Mouse (Mus musculus) B cell, adult 2 months (primary cell): ENCODE measurements around the gene Gm3285.
A peak's percentile ranks its signal among the peaks of the same experiment; 100 is the strongest.

Source experiments
- DNase-seq, 2 experiments: peaks; one replicate each; pipeline ENCODE4 v3.0.0; 2022

Gene Gm3285

GRCm38 (mm10) chr10:77900903-77901818, 39.4 kb downstream of the Gm3285 start:
- no peak for DNase-seq

GRCm38 (mm10) chr10:77901871-77902210, 40.1 kb downstream of the Gm3285 start:
- no peak for DNase-seq

GRCm38 (mm10) chr10:77902211-77902893, 40.6 kb downstream of the Gm3285 start, which contains the start of gene Lrrc3:
TSS of gene Lrrc3 (minus strand) at chr10:77902536.
- peak; percentile 49 for DNase-seq

GRCm38 (mm10) chr10:77902894-77903715, 41.3 kb downstream of the Gm3285 start:
- DNase-seq = peak; percentile 49 to 58
